In the genomic region with DNA sequence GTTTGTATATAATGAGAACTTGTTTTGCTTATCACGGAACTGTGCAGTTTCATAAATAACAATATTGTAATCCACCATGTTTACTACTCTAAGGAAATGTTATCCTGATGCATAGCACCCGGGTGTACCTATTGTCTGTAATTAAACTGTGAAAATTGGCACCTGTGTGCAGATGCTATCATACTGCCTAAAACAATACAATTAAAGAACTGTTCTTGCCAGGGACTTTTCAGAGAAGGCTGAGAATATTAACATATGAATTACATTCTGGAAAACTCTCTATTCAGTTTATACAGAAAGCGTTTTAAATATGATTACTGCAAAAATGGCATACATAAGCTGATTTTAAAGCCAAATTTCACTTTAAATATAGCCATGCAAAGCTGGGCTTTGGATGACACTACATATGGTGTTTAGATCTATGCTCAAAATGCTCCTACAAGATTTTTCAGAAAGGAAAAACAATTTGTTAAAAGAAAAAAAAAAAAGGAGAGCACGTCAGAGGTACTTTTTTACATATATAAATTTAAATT, we compare ENCODE assay signal across 15 mouse cellular contexts.
"Had no signal": no experiment of that assay in that cellular context is flagged by ENCODE, and none has a peak within 500 bp of the region (broad histone marks: within the 10 kb centered on the region; RNA-seq: fewer than 3 reads in every experiment).

No protein-coding gene starts in this region.

- H3K4me3 ChIP-seq: layer of hippocampus, adult 2 months; limb, embryonic 10.5 days; limb, embryonic 13.5 days; liver, embryonic 13.5 days had no signal

- H3K4me2 ChIP-seq: limb, embryonic 13.5 days; liver, embryonic 13.5 days; midbrain, embryonic 11.5 days had no signal

- DNase-seq: kidney, postnatal 25 days; layer of hippocampus, adult 9-11 months; liver, embryonic 13.5 days; lung, adult 2 months; lung, postnatal 14 days; lung, postnatal 4 days; midbrain, embryonic 14.5 days; thymus, adult 2 months; thymus, postnatal 14 days; thymus, postnatal 4 days had no signal

- H3K27me3 ChIP-seq: limb, embryonic 13.5 days; liver, embryonic 13.5 days had no signal

- H3K4me1 ChIP-seq: limb, embryonic 10.5 days; limb, embryonic 13.5 days; liver, embryonic 13.5 days had no signal

- H3K36me3 ChIP-seq: limb, embryonic 10.5 days; limb, embryonic 13.5 days; liver, embryonic 13.5 days had no signal

- H3K27ac ChIP-seq: kidney, postnatal 0 days; layer of hippocampus, adult 2 months; limb, embryonic 10.5 days; limb, embryonic 13.5 days; liver, embryonic 13.5 days had no signal

- H3K9ac ChIP-seq: limb, embryonic 13.5 days; liver, embryonic 13.5 days had no signal

- H3K9me3 ChIP-seq: limb, embryonic 10.5 days; limb, embryonic 13.5 days; liver, embryonic 13.5 days had no signal
